Mouse (Mus musculus): ENCODE measurements around the gene Ptk7. TPM values are rescaled to one million over a fixed set of nuclear protein-coding genes. Genes with fewer than 3 reads are reported as not detected.

The Ptk7 gene
- polyA plus RNA-seq, 1 experiment from 2014 or later = 99.3 TPM

GRCm38 (mm10) chr17:46588913-46589312, 40.4 kb downstream of the Ptk7 start:
- Histone ChIP-seq H3K4me1 (ENCODE audit: insufficient read depth) (no peaks in the 10 kb centered on the region), H3K4me3 (ENCODE audit: low read depth, low read length) (no peak overlapping the region), H3K27ac (ENCODE audit: low read depth) (no peak overlapping the region), H3K27me3 (ENCODE audit: insufficient read depth, low read length) (no peaks in the 10 kb centered on the region), H3K4me2 (no peak overlapping the region), H3K9me3 (ENCODE audit: low read depth, low read length) (no peaks in the 10 kb centered on the region), H3K9ac (no peak overlapping the region), H3K36me3 (ENCODE audit: insufficient read depth) (peaks cover 68% of the 10 kb centered on the region)
- ATAC-seq (ENCODE audit: insufficient read depth) (no peak), DNase-seq (no peak)
- WGBS = 93% methylated on average over 6 of the region's 6 CpGs
- no peak for TF ChIP-seq CTCF (IDR thresholded peaks at IDR 0.05; ENCODE audit: low read depth)

- no peak for DNase-seq
- Histone ChIP-seq H3K4me2 (no peak overlapping the region), H3K4me1 (ENCODE audit: insufficient read depth) (no peaks in the 10 kb centered on the region), H3K9me3 (ENCODE audit: low read depth, low read length) (no peaks in the 10 kb centered on the region), H3K9ac (no peak overlapping the region), H3K36me3 (ENCODE audit: insufficient read depth) (peaks cover 68% of the 10 kb centered on the region), H3K4me3 (ENCODE audit: low read depth, low read length) (no peak overlapping the region), H3K27me3 (ENCODE audit: insufficient read depth, low read length) (no peaks in the 10 kb centered on the region), H3K27ac (ENCODE audit: low read depth) (no peak overlapping the region)
- no peak for TF ChIP-seq CTCF (IDR thresholded peaks at IDR 0.05; ENCODE audit: low read depth)
- 88% methylated on average over 9 of the region's 9 CpGs for WGBS
- ATAC-seq (ENCODE audit: insufficient read depth) = no peak
Observed at GRCm38 (mm10) chr17:46588173-46588572, 41.1 kb downstream of the Ptk7 start.

- no peak for DNase-seq
Observed at GRCm38 (mm10) chr17:46586327-46586726, 43.0 kb downstream of the Ptk7 start.

GRCm38 (mm10) chr17:46578650-46579049, 50.7 kb downstream of the Ptk7 start:
- Histone ChIP-seq H3K4me2 (no peak overlapping the region), H3K4me1 (ENCODE audit: insufficient read depth) (no peaks in the 10 kb centered on the region), H3K27ac (ENCODE audit: low read depth) (no peak overlapping the region), H3K27me3 (ENCODE audit: insufficient read depth, low read length) (no peaks in the 10 kb centered on the region), H3K36me3 (ENCODE audit: insufficient read depth) (peaks cover 84% of the 10 kb centered on the region), H3K4me3 (ENCODE audit: low read depth, low read length) (no peak overlapping the region), H3K9me3 (ENCODE audit: low read depth, low read length) (no peaks in the 10 kb centered on the region), H3K9ac (no peak overlapping the region)
- peak; percentile 34 for DNase-seq
- ATAC-seq (ENCODE audit: insufficient read depth) = 0 out of 2 replicates have a peak, but pooled peaks have one; percentile 36
- WGBS = 60% methylated on average over 5 of the region's 5 CpGs
- peak; percentile 57 for TF ChIP-seq CTCF (IDR thresholded peaks at IDR 0.05; ENCODE audit: low read depth)

More at GRCm38 (mm10) chr17:46586327-46586726, 43.0 kb downstream of the Ptk7 start:
- H3K9ac ChIP-seq = no peak overlapping the region
- 88% methylated on average over 8 of the region's 8 CpGs for WGBS
- H3K27me3 ChIP-seq (ENCODE audit: insufficient read depth, low read length) = no peaks in the 10 kb centered on the region
- H3K9me3 ChIP-seq (ENCODE audit: low read depth, low read length) = no peaks in the 10 kb centered on the region
- no peak for ATAC-seq (ENCODE audit: insufficient read depth)
- peaks cover 81% of the 10 kb centered on the region for H3K36me3 ChIP-seq (ENCODE audit: insufficient read depth)
- H3K27ac ChIP-seq (ENCODE audit: low read depth) = no peak overlapping the region
- no peak overlapping the region for H3K4me3 ChIP-seq (ENCODE audit: low read depth, low read length)
- no peaks in the 10 kb centered on the region for H3K4me1 ChIP-seq (ENCODE audit: insufficient read depth)
- H3K4me2 ChIP-seq = no peak overlapping the region
- no peak for TF ChIP-seq CTCF (IDR thresholded peaks at IDR 0.05; ENCODE audit: low read depth)

- H3K36me3 ChIP-seq (ENCODE audit: insufficient read depth) = peaks cover 93% of the 10 kb centered on the region
- H3K27me3 ChIP-seq (ENCODE audit: insufficient read depth, low read length) = no peaks in the 10 kb centered on the region
- H3K27ac ChIP-seq (ENCODE audit: low read depth) = no peak overlapping the region
- no peak overlapping the region for H3K4me3 ChIP-seq (ENCODE audit: low read depth, low read length)
- no peaks in the 10 kb centered on the region for H3K4me1 ChIP-seq (ENCODE audit: insufficient read depth)
- 80% methylated on average over 13 of the region's 13 CpGs for WGBS
- ATAC-seq (ENCODE audit: insufficient read depth) = no peak
- H3K9me3 ChIP-seq (ENCODE audit: low read depth, low read length) = no peaks in the 10 kb centered on the region
- DNase-seq = peak; percentile 27
- no peak overlapping the region for H3K9ac ChIP-seq
- peak; percentile 57 for TF ChIP-seq CTCF (IDR thresholded peaks at IDR 0.05; ENCODE audit: low read depth)
- H3K4me2 ChIP-seq = no peak overlapping the region
Observed at GRCm38 (mm10) chr17:46576070-46576469, 53.2 kb downstream of the Ptk7 start.

GRCm38 (mm10) chr17:46574535-46574934, 54.8 kb downstream of the Ptk7 start:
- H3K9ac ChIP-seq = no peak overlapping the region
- peaks cover 93% of the 10 kb centered on the region for H3K36me3 ChIP-seq (ENCODE audit: insufficient read depth)
- WGBS = 84% methylated on average over 7 of the region's 7 CpGs
- ATAC-seq (ENCODE audit: insufficient read depth) (no peak), DNase-seq (no peak)
- no peaks in the 10 kb centered on the region for H3K27me3 ChIP-seq (ENCODE audit: insufficient read depth, low read length)
- no peak overlapping the region for H3K4me3 ChIP-seq (ENCODE audit: low read depth, low read length)
- TF ChIP-seq CTCF (IDR thresholded peaks at IDR 0.05; ENCODE audit: low read depth) = no peak
- H3K27ac ChIP-seq (ENCODE audit: low read depth) = no peak overlapping the region
- no peaks in the 10 kb centered on the region for H3K4me1 ChIP-seq (ENCODE audit: insufficient read depth)
- no peaks in the 10 kb centered on the region for H3K9me3 ChIP-seq (ENCODE audit: low read depth, low read length)
- no peak overlapping the region for H3K4me2 ChIP-seq

GRCm38 (mm10) chr17:46571005-46571404, 58.3 kb downstream of the Ptk7 start:
- H3K9ac ChIP-seq = no peak overlapping the region
- peak; percentile 62; the same call in 1 of the 2 replicates for ATAC-seq (ENCODE audit: insufficient read depth)

More at GRCm38 (mm10) chr17:46571005-46571404, 58.3 kb downstream of the Ptk7 start:
- Histone ChIP-seq H3K4me3 (ENCODE audit: low read depth, low read length) (no peak overlapping the region), H3K36me3 (ENCODE audit: insufficient read depth) (peaks cover 96% of the 10 kb centered on the region), H3K27me3 (ENCODE audit: insufficient read depth, low read length) (no peaks in the 10 kb centered on the region), H3K4me2 (no peak overlapping the region), H3K27ac (ENCODE audit: low read depth) (peak overlapping the region; percentile 46; the same call in 1 of the 2 replicates), H3K4me1 (ENCODE audit: insufficient read depth) (no peaks in the 10 kb centered on the region), H3K9me3 (ENCODE audit: low read depth, low read length) (no peaks in the 10 kb centered on the region)
- DNase-seq = peak; percentile 37
- WGBS = 74% methylated on average over 11 of the region's 11 CpGs
- TF ChIP-seq CTCF (IDR thresholded peaks at IDR 0.05; ENCODE audit: low read depth) = no peak

Data from lung, embryonic 14.5 days (tissue).